Mouse (Mus musculus) kidney, adult 2 months (tissue): Measurements from ENCODE around the gene Dbh.

ENCODE experiments used
- CTCF ChIP-seq: fragments of 200-500 bp; conservative IDR thresholded peaks from 2 replicates; pipeline ENCODE4 v1.5.1; 2011; ENCODE audit warnings: low read depth, mild to moderate bottlenecking, control low read depth, low read length, moderate library complexity, mixed read lengths; ENCODE audit not compliant: insufficient read depth, insufficient read length
- POLR2A ChIP-seq: fragments of 200-500 bp; IDR thresholded peaks from one replicate; pipeline ENCODE4 v1.6.1; 2011; ENCODE audit warnings: low read depth, low read length, control low read depth

- TF ChIP-seq CTCF (no peak), POLR2A (no peak)
Measured at GRCm38 (mm10) chr2:27144957-27145356, 20.1 kb upstream of the Dbh start.
